Mouse (Mus musculus) spleen, adult 2 months (tissue): ENCODE measurements around the gene Tchhl1. TPM values are rescaled to one million over a fixed set of nuclear protein-coding genes. Genes with fewer than 3 reads are reported as not detected.
"Not testable (repeated sequence)": the region's sequence is repeated elsewhere in the genome, so short reads cannot be mapped to it uniquely, and the experiment has no call there.

Experiments used
- DNase-seq, 2 experiments: peaks; one replicate each; pipeline versions ENCODE4 v3.0.0 to v3.0.0-alpha.2; 2012 to 2021; ENCODE audit warnings: low spot score in 2 of 2, low read depth in 1 of 2
- H3K27ac ChIP-seq: fragments of 200-500 bp; 2 replicates; pipeline ENCODE4 v1.5.1; 2012; ENCODE audit warnings: low read length, inconsistent platforms; ENCODE audit not compliant: insufficient read depth
- H3K27me3 ChIP-seq: fragments of 200-500 bp; 2 replicates; pipeline ENCODE4 v1.6.1; 2012; ENCODE audit warnings: mild to moderate bottlenecking, moderate library complexity, low read length, inconsistent platforms; ENCODE audit not compliant: control insufficient read depth, insufficient read depth
- H3K36me3 ChIP-seq: fragments of 200-500 bp; 2 replicates; pipeline ENCODE4 v1.6.1; 2012; ENCODE audit warnings: mild to moderate bottlenecking, low read length, inconsistent platforms; ENCODE audit not compliant: control insufficient read depth, insufficient read depth
- H3K4me1 ChIP-seq: fragments of 200-500 bp; 2 replicates; pipeline ENCODE4 v1.6.1; 2011; ENCODE audit warnings: inconsistent platforms; ENCODE audit not compliant: control insufficient read depth, insufficient read depth, insufficient read length
- H3K4me3 ChIP-seq: fragments of 200-500 bp; 2 replicates; pipeline ENCODE4 v1.5.1; 2011; ENCODE audit warnings: mild to moderate bottlenecking, inconsistent platforms; ENCODE audit not compliant: insufficient read depth, insufficient read length; ENCODE audit errors: extremely low read depth
- CTCF ChIP-seq: fragments of 200-500 bp; IDR thresholded peaks from 2 replicates; pipeline ENCODE4 v1.5.1; 2011; ENCODE audit warnings: mild to moderate bottlenecking, inconsistent platforms; ENCODE audit not compliant: insufficient read depth, insufficient read length, insufficient replicate concordance; ENCODE audit errors: extremely low read depth
- POLR2A ChIP-seq: fragments of 200-500 bp; IDR thresholded peaks from 2 replicates; pipeline ENCODE4 v1.6.1; 2011; ENCODE audit warnings: low read depth, low read length, inconsistent platforms
- WGBS: fragments of 180-500 bp; shearing (Covaris S2); methylation state at CpG from one replicate; pipeline ENCODE4 v1.1.7; 2018; 5-methylcytosine and 5-hydroxymethylcytosine counted together
- polyA plus RNA-seq: library from polyadenylated mRNA; depleted of rRNA; stranded (reverse); fragments of >200 nt; gene quantifications from 2 replicates; pipeline ENCODE4 v1.2.3, GENCODE M21; 2012

Tchhl1 gene
- polyA plus RNA-seq, 1 experiment = not detected

DNA sequence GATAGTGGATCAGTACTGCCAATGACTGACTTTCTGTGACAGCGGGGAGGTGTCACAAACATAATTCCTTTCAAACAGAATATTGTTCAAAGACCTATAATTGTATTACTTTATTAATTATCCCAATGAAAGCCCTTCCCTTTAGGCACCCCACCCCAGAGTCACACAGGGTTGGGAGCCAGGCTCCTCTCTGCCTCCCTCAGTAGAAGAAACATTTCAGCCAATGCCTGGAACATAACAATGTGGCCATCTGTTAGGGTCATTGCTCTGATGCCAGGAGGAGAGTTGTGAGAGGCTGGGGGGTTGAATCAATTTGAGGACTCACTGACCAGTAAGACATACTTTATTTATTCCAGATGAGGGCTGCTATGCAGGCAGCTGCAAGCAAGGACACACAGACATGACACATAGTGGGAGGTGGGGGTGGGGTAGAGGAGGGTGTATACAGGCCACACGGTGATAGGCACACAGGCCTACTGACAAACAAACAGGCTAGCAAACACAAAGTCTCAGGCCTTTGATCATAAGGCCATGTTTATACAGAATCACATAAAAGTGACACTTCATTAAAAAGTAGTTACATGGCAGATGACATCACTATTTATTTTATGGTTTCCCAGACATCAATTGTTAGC, 13.5 kb downstream of the Tchhl1 start:
- no peak for TF ChIP-seq POLR2A
- no peak for TF ChIP-seq CTCF
- H3K36me3 ChIP-seq = no peaks in the 10 kb centered on the region
- no peak overlapping the region for H3K4me3 ChIP-seq
- no peaks in the 10 kb centered on the region for H3K4me1 ChIP-seq
- 72% methylated on average over 2 of the region's 2 CpGs for WGBS
- H3K27me3 ChIP-seq = no peaks in the 10 kb centered on the region; the same call in 1 of the 2 replicates
- H3K27ac ChIP-seq = no peak overlapping the region
- DNase-seq = no peak

DNA sequence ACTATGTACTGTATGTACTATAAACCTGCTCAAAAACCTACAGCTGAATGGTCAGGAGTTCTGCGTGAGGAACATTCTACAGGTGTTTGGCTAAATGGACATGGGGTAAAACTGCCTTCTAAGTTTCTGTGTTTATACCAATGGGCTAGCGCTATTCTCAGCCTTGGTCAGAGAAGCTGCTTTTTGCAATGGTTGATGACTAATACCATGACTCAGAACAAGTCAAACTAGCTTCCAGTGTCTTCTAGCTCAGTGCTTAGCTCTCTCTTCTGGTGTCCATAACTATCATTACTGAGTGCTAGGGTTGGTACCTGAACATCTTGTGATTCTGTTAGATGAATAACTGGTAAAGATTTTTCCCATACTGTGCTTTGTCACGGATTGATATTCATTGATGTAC, 17.1 kb downstream of the Tchhl1 start:
- Histone ChIP-seq H3K36me3 (no peaks in the 10 kb centered on the region), H3K4me3 (no peak overlapping the region), H3K27ac (no peak overlapping the region), H3K4me1 (no peaks in the 10 kb centered on the region), H3K27me3 (no peaks in the 10 kb centered on the region; the same call in 1 of the 2 replicates)
- WGBS = 92% methylated on average over 3 of the region's 3 CpGs
- TF ChIP-seq CTCF (no peak), POLR2A (no peak)
- no peak for DNase-seq

DNA sequence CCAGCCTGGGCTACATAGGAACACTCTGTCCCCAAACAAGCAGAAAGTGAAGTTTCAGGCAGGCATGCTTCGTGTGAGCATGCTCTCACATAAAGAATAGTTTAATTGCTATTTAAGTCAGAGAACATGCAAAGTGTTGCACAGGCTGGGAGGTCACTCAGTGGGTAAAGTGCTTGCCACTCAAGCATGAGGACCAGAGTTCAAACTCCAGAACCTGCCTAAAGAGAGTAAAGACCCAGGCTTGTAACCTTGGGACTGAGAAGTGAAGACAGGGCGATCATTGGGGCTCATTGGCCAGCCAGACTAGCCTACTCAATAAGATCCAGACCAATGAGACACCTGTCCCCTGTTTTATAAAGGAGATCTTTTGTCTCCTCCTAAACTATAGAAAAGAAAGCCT, 20.0 kb downstream of the Tchhl1 start:
- no peak overlapping the region for H3K4me3 ChIP-seq
- H3K27me3 ChIP-seq = no peaks in the 10 kb centered on the region
- no peak overlapping the region for H3K27ac ChIP-seq
- TF ChIP-seq CTCF (no peak), POLR2A (no peak)
- 91% methylated on average over 2 of the region's 2 CpGs for WGBS
- H3K36me3 ChIP-seq = no peaks in the 10 kb centered on the region
- no peak for DNase-seq
- no peaks in the 10 kb centered on the region for H3K4me1 ChIP-seq

DNA sequence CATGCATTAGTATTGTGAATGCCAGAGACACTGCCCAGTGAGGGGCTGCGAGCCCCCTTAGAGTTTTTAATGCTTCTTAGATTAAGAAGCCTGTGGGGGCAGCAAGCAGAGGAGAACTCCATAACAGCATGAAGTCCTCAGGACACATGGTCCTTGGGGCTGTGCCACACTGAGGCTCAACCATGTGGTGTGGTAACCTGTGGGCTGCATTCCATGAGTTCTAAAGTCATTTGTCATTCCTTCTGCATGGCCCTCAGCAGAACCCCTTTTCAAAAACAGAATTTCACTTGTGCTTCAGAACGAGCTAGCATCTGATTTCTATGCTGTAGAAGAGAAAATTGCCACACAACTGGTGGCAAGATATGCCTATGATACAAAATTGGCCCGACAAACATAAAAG, 23.6 kb downstream of the Tchhl1 start:
- Histone ChIP-seq H3K27me3 (no peaks in the 10 kb centered on the region), H3K36me3 (no peaks in the 10 kb centered on the region), H3K4me1 (no peaks in the 10 kb centered on the region), H3K4me3 (no peak overlapping the region), H3K27ac (no peak overlapping the region)
- WGBS = 77% methylated on average over 3 of the region's 3 CpGs
- TF ChIP-seq POLR2A (no peak), CTCF (no peak)
- no peak for DNase-seq

DNA sequence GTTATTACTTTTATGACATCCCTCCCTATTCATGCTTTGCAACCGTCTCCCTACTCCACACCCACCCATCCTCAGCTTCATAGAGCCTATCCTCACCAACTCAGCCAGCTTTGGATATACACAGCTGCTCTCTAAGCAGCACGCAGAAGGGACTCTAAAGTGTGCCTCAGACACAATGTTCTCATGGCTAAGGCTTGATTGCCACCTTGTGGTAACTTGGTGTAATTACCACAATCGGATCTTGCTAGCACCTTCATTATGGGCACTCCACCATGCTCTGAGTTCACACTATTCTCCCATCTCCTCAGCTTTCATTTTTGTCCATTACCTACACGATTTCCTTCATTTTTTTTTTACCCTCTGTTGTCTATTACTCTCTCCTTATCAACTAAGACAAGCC, 25.4 kb downstream of the Tchhl1 start:
- peak; percentile 40 to 41 for DNase-seq

DNA sequence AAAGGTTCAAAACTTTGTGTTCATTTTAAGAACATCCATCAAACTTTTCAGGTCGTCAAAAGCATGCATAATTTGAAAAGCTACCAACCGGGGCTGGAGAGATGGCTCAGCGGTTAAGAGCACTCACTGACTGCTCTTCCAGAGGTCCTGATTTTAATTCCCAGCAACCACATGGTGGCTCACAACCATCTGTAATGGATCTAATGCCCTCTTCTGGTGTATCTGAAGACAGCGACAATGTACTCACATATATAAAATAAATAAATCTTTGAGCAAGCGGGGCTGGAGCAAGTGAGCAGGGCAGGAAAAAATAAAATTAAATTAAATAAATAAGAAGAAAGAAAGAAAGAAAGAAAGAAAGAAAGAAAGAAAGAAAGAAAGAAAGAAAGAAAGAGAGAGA, 26.2 kb downstream of the Tchhl1 start:
- H3K27ac ChIP-seq, DNase-seq: not testable (repeated sequence)
- 45% methylated on average over 5 of the region's 5 CpGs for WGBS

More for the DNA sequence above, 25.4 kb downstream of the Tchhl1 start:
- Histone ChIP-seq H3K36me3 (no peaks in the 10 kb centered on the region), H3K4me1 (no peaks in the 10 kb centered on the region), H3K4me3 (no peak overlapping the region), H3K27ac (no peak overlapping the region), H3K27me3 (no peaks in the 10 kb centered on the region)
- WGBS = 1% methylated on average over 4 of the region's 4 CpGs
- TF ChIP-seq CTCF = peak; percentile 40; the same call in 1 of the 2 replicates
- no peak for TF ChIP-seq POLR2A

DNA sequence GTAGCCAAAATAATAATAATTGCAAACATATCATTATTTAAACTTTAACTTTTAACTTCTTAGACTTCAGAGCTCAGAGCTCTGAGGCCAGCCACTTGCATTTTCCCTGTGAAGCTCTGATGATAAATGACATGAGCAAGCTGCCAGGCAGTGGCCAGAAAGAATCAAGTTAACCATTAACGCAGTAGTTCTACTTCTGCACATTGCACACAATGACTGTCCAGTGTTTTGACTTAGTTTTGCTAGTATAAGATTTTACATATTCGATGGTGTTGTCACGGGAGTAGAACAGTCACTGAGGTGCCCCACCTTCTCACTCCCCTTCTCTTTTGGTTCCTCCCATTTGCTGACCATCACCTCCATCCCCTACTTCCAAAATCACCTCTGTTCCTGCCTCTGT, 28.6 kb downstream of the Tchhl1 start:
- Histone ChIP-seq H3K27ac (no peak overlapping the region), H3K4me1 (no peaks in the 10 kb centered on the region), H3K4me3 (no peak overlapping the region), H3K36me3 (no peaks in the 10 kb centered on the region), H3K27me3 (0 out of 2 replicates have a peak, but pooled peaks cover 1% of the 10 kb centered on the region)
- 83% methylated on average over 3 of the region's 3 CpGs for WGBS
- TF ChIP-seq POLR2A = no peak
- no peak for TF ChIP-seq CTCF
- no peak for DNase-seq

More for the DNA sequence above, 26.2 kb downstream of the Tchhl1 start:
- H3K36me3 ChIP-seq, H3K27me3 ChIP-seq, H3K4me1 ChIP-seq, H3K4me3 ChIP-seq: not testable (repeated sequence)
